Mouse (Mus musculus) right cerebral cortex, postnatal 10 days (tissue): ENCODE data around the gene Gimap7.

Source experiments
- DNase-seq, 2 experiments: peaks; one replicate each; pipeline ENCODE4 v3.0.0; 2021; ENCODE audit warnings: low spot score in 2 of 2

Gimap7 gene

GRCm38 (mm10) chr6:48741273-48741672 is 22.9 kb downstream of the Gimap7 start:
- DNase-seq = no peak

- no peak for DNase-seq
Observed at GRCm38 (mm10) chr6:48741711-48742206, 23.3 kb downstream of the Gimap7 start.

GRCm38 (mm10) chr6:48742422-48743351 is 24.3 kb downstream of the Gimap7 start:
- DNase-seq = peak; percentile 35 to 37

GRCm38 (mm10) chr6:48745490-48745889 is 27.1 kb downstream of the Gimap7 start:
- no peak for DNase-seq

- DNase-seq = peak in 1 of 2 experiments; percentile 28
Observed at GRCm38 (mm10) chr6:48745959-48746889, 27.8 kb downstream of the Gimap7 start, which contains the start of gene Gimap5. TSS of gene Gimap5 (plus strand) at chr6:48746197.

- DNase-seq = no peak
Observed at GRCm38 (mm10) chr6:48747091-48747966, 28.9 kb downstream of the Gimap7 start.

- no peak for DNase-seq
Observed at GRCm38 (mm10) chr6:48763567-48764270, 45.3 kb downstream of the Gimap7 start.

GRCm38 (mm10) chr6:48764496-48764895 is 46.1 kb downstream of the Gimap7 start:
- DNase-seq = no peak

GRCm38 (mm10) chr6:48768178-48768869 is 49.9 kb downstream of the Gimap7 start:
- no peak for DNase-seq

GRCm38 (mm10) chr6:48768933-48769332 is 50.5 kb downstream of the Gimap7 start:
- DNase-seq = no peak

GRCm38 (mm10) chr6:48770696-48771095 is 52.3 kb downstream of the Gimap7 start, which contains the start of gene Gimap3:
TSS of gene Gimap3 (minus strand) at chr6:48770851.
- no peak for DNase-seq

- DNase-seq = peak; percentile 70 to 80
Observed at GRCm38 (mm10) chr6:48772030-48772429, 53.6 kb downstream of the Gimap7 start.
